Mouse (Mus musculus): ENCODE data around the gene Rai14.

DNA sequence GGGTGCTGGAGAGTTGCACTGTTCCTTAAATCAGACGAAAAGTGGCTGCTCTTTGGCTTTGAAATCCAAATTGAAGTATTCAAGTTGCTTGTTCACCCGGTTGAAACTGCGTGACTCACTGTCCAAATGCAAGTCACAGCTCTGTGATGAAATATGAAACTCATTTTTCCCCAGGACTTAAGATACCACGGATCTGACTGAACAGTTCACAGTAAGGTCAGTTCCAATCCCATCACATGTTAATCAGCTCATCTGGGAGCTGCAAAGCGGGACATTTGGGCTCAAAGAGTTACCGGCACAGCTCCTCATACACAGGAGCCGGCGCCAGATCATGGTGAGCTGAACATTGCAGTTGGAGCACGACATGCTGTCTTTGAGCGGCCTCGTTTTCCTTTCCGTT, 45.6 kb upstream of the Rai14 start:
- TF ChIP-seq CTCF (IDR thresholded peaks at IDR 0.05; ENCODE audit: low read depth): no peak
- TF ChIP-seq EP300 (IDR thresholded peaks at IDR 0.05; ENCODE audit: low read depth): no peak
